Mouse (Mus musculus) heart, embryonic 13.5 days (tissue): ENCODE measurements at regions not wholly inside any gene's neighbourhood (a gene's known extent, or its start where the extent isn't known, plus 50 kb on each side); places are given as distances from the start of the nearest gene placed in this dataset.
A peak's percentile ranks its signal among the peaks of the same experiment; 100 is the strongest.

Experiments
- ATAC-seq: fragments of 200-750 bp; cut with Nextera tagmentation; 2 replicates; pipeline ENCODE4 v1.8.0; 2017; ENCODE audit warnings: moderate TSS enrichment; ENCODE audit not compliant: insufficient number of reproducible peaks, low FRiP score, low TSS enrichment; ENCODE audit errors: extremely low read depth
- H3K27ac ChIP-seq: fragments of 300-500 bp; sonication (generic); replicated peaks from 2 replicates; pipeline ENCODE4 v1.5.1; 2015; ENCODE audit warnings: moderate library complexity, mild to moderate bottlenecking, inconsistent platforms
- H3K27me3 ChIP-seq: fragments of 300-500 bp; sonication (generic); replicated peaks from 2 replicates; pipeline ENCODE4 v1.6.1; 2015; ENCODE audit warnings: mild to moderate bottlenecking, inconsistent platforms
- H3K36me3 ChIP-seq: fragments of 300-500 bp; sonication (generic); 2 replicates; pipeline ENCODE4 v1.6.1; 2015; ENCODE audit warnings: mild to moderate bottlenecking, inconsistent platforms
- H3K4me1 ChIP-seq: fragments of 300-500 bp; sonication (generic); 2 replicates; pipeline ENCODE4 v1.6.1; 2015; ENCODE audit warnings: inconsistent platforms
- H3K4me2 ChIP-seq: fragments of 300-500 bp; sonication (generic); 2 replicates; pipeline ENCODE4 v1.6.1; 2015; ENCODE audit warnings: inconsistent platforms, mild to moderate bottlenecking, moderate library complexity
- H3K4me3 ChIP-seq: fragments of 300-500 bp; sonication (generic); 2 replicates; pipeline ENCODE4 v1.5.1; 2015; ENCODE audit warnings: moderate library complexity, mild to moderate bottlenecking, inconsistent platforms
- H3K9ac ChIP-seq: fragments of 300-500 bp; sonication (generic); 2 replicates; pipeline ENCODE4 v1.6.1; 2015; ENCODE audit warnings: inconsistent platforms, mild to moderate bottlenecking, moderate library complexity
- H3K9me3 ChIP-seq: fragments of 300-500 bp; sonication (generic); 2 replicates; pipeline ENCODE4 v1.6.1; 2016; ENCODE audit warnings: inconsistent platforms
- WGBS: fragments of 180-500 bp; shearing (Covaris S2); methylation state at CpG from one replicate; pipeline ENCODE4 v1.1.7; 2015; ENCODE audit warnings: mixed read lengths; 5-methylcytosine and 5-hydroxymethylcytosine counted together

DNA sequence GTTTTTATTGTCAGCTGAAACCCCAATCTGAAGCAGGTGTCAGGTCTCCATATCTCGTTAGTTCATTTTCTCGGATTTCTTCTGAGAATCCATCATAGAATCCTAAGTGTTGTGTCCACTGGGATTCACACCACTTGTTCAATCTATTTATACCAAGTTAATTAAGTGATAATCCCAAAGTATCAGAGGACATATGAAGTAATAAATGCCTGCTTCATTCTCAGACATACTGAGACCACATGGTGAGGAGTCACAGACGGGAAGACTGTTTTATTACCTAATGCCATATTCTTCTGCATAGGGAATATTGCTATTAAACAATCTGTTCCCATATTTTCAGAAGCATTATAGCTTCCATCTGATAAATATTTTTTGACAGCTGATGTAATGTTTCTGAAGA, 863.5 kb downstream of the Pdha2 start:
- H3K27me3 ChIP-seq, result no peaks in the 10 kb centered on the region
- no peaks in the 10 kb centered on the region for H3K9me3 ChIP-seq
- no peaks in the 10 kb centered on the region for H3K4me1 ChIP-seq
- H3K4me3 ChIP-seq, result no peak overlapping the region
- no peak overlapping the region for H3K9ac ChIP-seq
- no peaks in the 10 kb centered on the region for H3K36me3 ChIP-seq
- no peak overlapping the region for H3K4me2 ChIP-seq
- WGBS, result 70% methylated on average over 3 of the region's 3 CpGs
- ATAC-seq, result no peak
- no peak overlapping the region for H3K27ac ChIP-seq

GRCm38 (mm10) chr3:140340631-140341030, 871.5 kb downstream of the Pdha2 start:
- H3K36me3 ChIP-seq, result no peaks in the 10 kb centered on the region
- H3K27me3 ChIP-seq, result no peaks in the 10 kb centered on the region
- H3K4me3 ChIP-seq, result no peak overlapping the region
- no peak for ATAC-seq
- no peaks in the 10 kb centered on the region for H3K4me1 ChIP-seq
- 75% methylated on average over 6 of the region's 6 CpGs for WGBS
- H3K9ac ChIP-seq, result no peak overlapping the region
- H3K27ac ChIP-seq, result no peak overlapping the region
- H3K4me2 ChIP-seq, result no peak overlapping the region
- H3K9me3 ChIP-seq, result no peaks in the 10 kb centered on the region

DNA sequence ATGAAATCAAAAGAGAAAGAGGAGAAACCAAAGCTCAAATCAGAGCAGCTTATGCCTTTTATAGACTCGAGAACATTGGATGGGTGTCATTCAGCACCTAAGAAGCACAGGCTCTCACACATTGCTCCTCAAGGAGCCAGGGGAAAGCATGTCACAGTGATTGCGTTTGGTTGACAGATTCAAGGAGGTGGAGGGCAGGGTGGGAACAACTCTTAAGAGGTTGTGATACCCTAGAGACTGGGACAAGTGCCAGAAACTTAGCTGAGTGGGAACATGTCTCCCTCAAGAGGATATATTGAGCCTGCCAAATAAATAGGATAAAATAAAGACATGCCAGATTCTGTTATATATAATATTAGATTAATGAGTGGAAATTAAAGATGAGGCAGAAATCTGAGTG, 898.4 kb downstream of the Pdha2 start:
- WGBS, result 19% methylated on average over 2 of the region's 2 CpGs
- Histone ChIP-seq H3K9ac (no peak overlapping the region), H3K9me3 (no peaks in the 10 kb centered on the region), H3K27ac (no peak overlapping the region), H3K4me1 (peaks cover 5% of the 10 kb centered on the region), H3K27me3 (peaks cover 23% of the 10 kb centered on the region), H3K4me3 (no peak overlapping the region), H3K36me3 (no peaks in the 10 kb centered on the region), H3K4me2 (peak overlapping the region; percentile 18; the same call in 1 of the 2 replicates)
- ATAC-seq, result no peak; the same call in 1 of the 2 replicates

GRCm38 (mm10) chr3:140299364-140299763, 912.8 kb downstream of the Pdha2 start:
- 67% methylated on average over 2 of the region's 2 CpGs for WGBS
- Histone ChIP-seq H3K9me3 (0 out of 2 replicates have a peak, but pooled peaks cover 5% of the 10 kb centered on the region), H3K4me2 (no peak overlapping the region), H3K4me3 (no peak overlapping the region), H3K27me3 (no peaks in the 10 kb centered on the region), H3K4me1 (no peaks in the 10 kb centered on the region), H3K9ac (no peak overlapping the region), H3K27ac (no peak overlapping the region), H3K36me3 (no peaks in the 10 kb centered on the region)
- ATAC-seq, result no peak
